Mouse (Mus musculus): ENCODE data around the gene Trak1.

DNA sequence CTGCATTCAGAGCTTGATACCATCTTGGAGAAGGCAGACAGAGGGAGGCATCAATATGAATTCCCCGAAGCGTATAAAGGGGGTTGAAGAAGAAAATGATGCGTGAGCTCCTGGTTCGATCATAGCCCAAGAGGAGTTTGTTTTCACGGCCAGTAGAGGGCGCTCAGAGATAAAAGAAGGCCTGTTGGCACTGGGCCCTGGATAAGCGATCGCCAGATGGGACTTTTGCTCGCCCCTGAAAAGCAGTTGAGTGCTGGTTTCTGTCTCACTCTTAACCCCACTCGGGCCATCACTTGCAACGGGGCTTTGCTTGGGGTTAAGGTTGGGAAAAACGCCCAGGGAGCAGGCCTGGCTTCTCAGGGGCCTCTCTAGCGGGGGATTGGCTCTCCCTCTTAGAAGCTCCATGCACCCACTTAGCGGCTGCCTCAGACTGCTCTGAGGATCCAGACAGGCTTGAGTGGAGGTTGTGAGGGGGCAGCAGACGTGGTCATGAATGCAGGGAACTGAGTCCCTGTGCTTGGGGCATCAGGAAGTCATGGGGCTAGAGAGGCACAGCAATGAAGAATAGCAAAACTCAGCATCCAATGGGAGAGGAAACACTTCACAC, 180.1 kb downstream of the Trak1 start:
- TF ChIP-seq CTCF (IDR thresholded peaks at IDR 0.05; ENCODE audit: low read depth), result peak; percentile 82
- TF ChIP-seq EP300 (IDR thresholded peaks at IDR 0.05; ENCODE audit: low read depth), result no peak

Data from liver, postnatal 0 days (tissue).